Mouse (Mus musculus) limb, embryonic 11.5 days (tissue): ENCODE results near the gene Ociad1. TPM values are rescaled to one million over a fixed set of nuclear protein-coding genes. Genes with fewer than 3 reads are reported as not detected.

Experiments used
- ATAC-seq: fragments of 200-750 bp; cut with Nextera tagmentation; 2 replicates; pipeline ENCODE4 v1.8.0; 2017; ENCODE audit warnings: low read depth; ENCODE audit not compliant: insufficient number of reproducible peaks, low FRiP score, low TSS enrichment
- DNase-seq: peaks from one replicate; pipeline ENCODE4 v3.0.0-alpha.2; 2015; ENCODE audit warnings: low spot score
- H3K27ac ChIP-seq: fragments of 300-500 bp; sonication (generic); replicated peaks from 2 replicates; pipeline ENCODE4 v1.5.1; 2014; ENCODE audit warnings: low read depth, mild to moderate bottlenecking, low read length
- H3K27me3 ChIP-seq: fragments of 300-500 bp; sonication (generic); 2 replicates; pipeline ENCODE4 v1.6.1; 2014; ENCODE audit warnings: mild to moderate bottlenecking, low read length, mixed read lengths; ENCODE audit not compliant: control insufficient read depth, insufficient read depth
- H3K36me3 ChIP-seq: fragments of 300-500 bp; sonication (generic); 2 replicates; pipeline ENCODE4 v1.6.1; 2014; ENCODE audit warnings: mild to moderate bottlenecking, low read length, moderate library complexity, mixed read lengths; ENCODE audit not compliant: control insufficient read depth, insufficient read depth
- H3K4me1 ChIP-seq: fragments of 300-500 bp; sonication (generic); 2 replicates; pipeline ENCODE4 v1.6.1; 2014; ENCODE audit warnings: low read length, mixed read lengths; ENCODE audit not compliant: control insufficient read depth, insufficient read depth
- H3K4me2 ChIP-seq: fragments of 300-500 bp; sonication (generic); 2 replicates; pipeline ENCODE4 v1.6.1; 2014; ENCODE audit warnings: low read depth, mild to moderate bottlenecking, moderate library complexity; ENCODE audit not compliant: severe bottlenecking
- H3K4me3 ChIP-seq: fragments of 300-500 bp; sonication (generic); 2 replicates; pipeline ENCODE4 v1.5.1; 2014; ENCODE audit warnings: low read depth, low read length
- H3K9ac ChIP-seq: fragments of 300-500 bp; sonication (generic); 2 replicates; pipeline ENCODE4 v1.6.1; 2014; ENCODE audit warnings: mild to moderate bottlenecking, low read length
- H3K9me3 ChIP-seq: fragments of 300-500 bp; sonication (generic); 2 replicates; pipeline ENCODE4 v1.6.1; 2016; ENCODE audit warnings: low read length; ENCODE audit not compliant: control insufficient read depth
- WGBS: fragments of 180-500 bp; shearing (Covaris S2); extraction: QIAGEN DNeasy Blood & Tissue Kit; methylation state at CpG from one replicate; pipeline ENCODE4 v1.1.7; 2014; 5-methylcytosine and 5-hydroxymethylcytosine counted together
- polyA plus RNA-seq: library from polyadenylated mRNA; unstranded; fragments of >200 nt; fragmentation: Nextera tagmentation; extraction: Ambion mirVana; gene quantifications from 2 replicates; pipeline ENCODE4 v1.2.1, GENCODE M21; 2014

Gene Ociad1
- polyA plus RNA-seq, result 142 and 144 TPM in 2 replicates

DNA sequence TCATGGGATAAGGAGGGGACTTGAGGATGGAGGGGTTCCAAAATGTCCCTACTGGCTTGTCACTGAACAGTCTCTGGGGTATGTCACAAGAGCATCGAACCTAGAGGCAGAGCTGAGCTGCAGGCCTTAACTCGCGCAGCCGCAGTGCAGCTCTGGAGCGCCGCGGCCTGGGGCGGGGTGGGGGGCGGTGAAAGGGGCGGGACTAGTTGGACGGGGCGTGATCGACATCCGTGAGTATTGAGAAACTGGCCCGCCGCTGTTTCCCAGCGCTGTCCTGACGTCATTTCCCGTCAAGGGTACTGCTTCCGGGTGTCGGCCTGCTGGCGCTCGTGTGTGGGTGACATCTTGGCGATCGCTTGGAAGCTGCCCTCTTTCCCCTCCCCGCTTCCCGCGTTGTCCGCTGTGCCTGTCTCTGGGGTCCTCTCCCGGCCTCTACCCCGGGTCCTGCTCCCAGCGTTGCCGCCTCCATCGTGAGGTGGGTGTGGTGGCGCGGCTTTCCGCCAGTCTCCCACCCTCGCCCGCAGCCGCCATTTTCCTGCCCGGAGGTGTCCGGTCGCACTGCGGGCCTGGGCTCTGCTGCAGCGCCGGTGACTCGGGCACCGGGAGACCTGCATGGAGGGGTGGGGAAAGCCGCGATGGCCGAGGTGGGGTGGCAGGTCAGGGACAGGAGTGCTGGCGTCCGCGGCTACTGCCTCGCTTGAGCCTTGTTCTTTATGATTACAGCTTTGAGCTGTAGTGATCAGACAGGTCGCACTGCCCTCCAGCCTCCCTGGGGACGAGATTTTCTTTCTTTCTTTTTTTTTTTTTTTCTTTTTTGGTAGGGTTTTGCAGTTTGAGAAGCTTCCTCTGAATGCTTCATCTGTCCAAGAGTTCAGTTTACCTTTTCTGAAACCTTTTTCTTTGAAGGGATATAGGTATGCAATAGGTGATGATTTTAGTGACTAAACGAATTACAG lies at the start of gene Ociad1:
Ociad1 (plus strand) TSS at position 283 of the 956 bp plus-strand sequence.
- under 1% methylated on average over 58 of the region's 58 CpGs for WGBS
- DNase-seq (peak; percentile 98), ATAC-seq (peak; percentile 98)
- H3K9me3 ChIP-seq, result no peaks in the 10 kb centered on the region
- H3K27me3 ChIP-seq, result no peaks in the 10 kb centered on the region
- H3K4me2 ChIP-seq, result peak within 1 kb of the TSS; percentile 72
- H3K4me3 ChIP-seq, result peak within 1 kb of the TSS; percentile 89
- H3K9ac ChIP-seq, result peak within 1 kb of the TSS; percentile 90
- H3K36me3 ChIP-seq, result peaks cover 2% of the 10 kb centered on the region; the same call in 1 of the 2 replicates
- peak within 1 kb of the TSS; percentile 84 for H3K27ac ChIP-seq
- H3K4me1 ChIP-seq, result no peaks in the 10 kb centered on the region

DNA sequence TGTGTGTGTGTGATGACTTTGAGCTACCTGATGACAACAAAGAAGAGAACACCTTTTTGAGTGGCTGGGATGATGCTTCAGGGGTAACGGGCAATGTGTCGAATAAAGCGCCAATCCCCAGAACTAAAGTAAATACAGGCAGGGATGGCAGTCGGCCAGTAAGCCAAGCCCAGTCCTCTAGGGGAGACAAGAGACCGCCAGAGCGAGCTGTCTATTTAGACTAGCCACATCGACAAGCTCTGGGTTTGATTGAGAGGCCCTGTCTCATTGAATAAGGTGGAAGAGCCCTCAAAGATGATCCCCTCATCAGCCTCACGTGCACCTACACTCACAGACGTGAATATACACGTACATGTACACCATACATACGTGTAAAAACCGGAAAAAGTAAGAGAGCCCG lies 48.2 kb upstream of the Ociad1 start:
- no peaks in the 10 kb centered on the region for H3K4me1 ChIP-seq
- H3K4me2 ChIP-seq, result no peak overlapping the region
- no peaks in the 10 kb centered on the region for H3K36me3 ChIP-seq
- H3K9me3 ChIP-seq, result no peaks in the 10 kb centered on the region
- DNase-seq, result no peak
- H3K27me3 ChIP-seq, result no peaks in the 10 kb centered on the region
- H3K27ac ChIP-seq, result no peak overlapping the region
- no peak for ATAC-seq
- no peak overlapping the region for H3K9ac ChIP-seq
- no peak overlapping the region for H3K4me3 ChIP-seq
- WGBS, result 87% methylated on average over 13 of the region's 13 CpGs

DNA sequence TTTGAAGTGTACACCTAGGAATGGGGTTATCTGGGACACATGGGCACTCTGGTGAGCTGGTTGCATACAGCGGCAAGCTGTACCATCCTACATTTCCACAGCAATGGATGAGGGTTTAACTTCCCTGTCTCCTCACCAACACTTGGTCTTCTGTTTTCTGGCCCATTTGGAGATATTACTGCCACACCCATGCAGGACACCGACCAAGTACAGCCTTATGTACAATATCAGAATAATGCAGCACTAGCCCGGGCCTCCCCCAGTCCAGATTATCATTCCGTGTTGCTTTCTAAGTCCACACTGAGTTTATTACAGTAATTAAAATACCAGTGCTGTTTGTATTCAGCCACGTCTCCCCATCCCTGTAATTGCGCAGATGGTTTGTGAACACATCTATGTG lies 46.2 kb upstream of the Ociad1 start:
- DNase-seq, result no peak
- H3K4me1 ChIP-seq, result no peaks in the 10 kb centered on the region
- 75% methylated on average over 6 of the region's 6 CpGs for WGBS
- no peak overlapping the region for H3K4me2 ChIP-seq
- H3K4me3 ChIP-seq, result no peak overlapping the region
- H3K27ac ChIP-seq, result no peak overlapping the region
- no peak overlapping the region for H3K9ac ChIP-seq
- H3K9me3 ChIP-seq, result no peaks in the 10 kb centered on the region
- ATAC-seq, result no peak
- H3K27me3 ChIP-seq, result no peaks in the 10 kb centered on the region
- H3K36me3 ChIP-seq, result no peaks in the 10 kb centered on the region

DNA sequence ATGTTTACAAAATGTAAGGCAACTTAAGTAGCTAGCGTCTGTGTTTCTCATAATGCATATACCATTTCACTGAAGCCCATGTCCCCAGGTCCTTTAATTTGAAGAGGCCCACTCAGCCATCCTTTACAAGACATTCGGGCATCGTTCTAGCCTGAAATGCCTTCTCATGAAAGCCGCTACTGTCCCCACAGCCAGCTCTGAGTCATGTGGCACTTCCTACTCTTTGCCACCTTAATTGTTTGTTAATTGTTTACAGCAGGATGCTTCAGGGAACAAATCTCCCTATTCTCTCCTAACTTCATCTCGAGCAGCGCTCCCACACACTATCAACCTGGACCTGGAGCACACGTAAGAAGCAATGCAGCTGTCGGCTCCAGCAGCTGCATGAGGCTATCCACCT lies 44.4 kb upstream of the Ociad1 start:
- WGBS, result 76% methylated on average over 8 of the region's 8 CpGs

GRCm38 (mm10) chr5:73249341-73249740 lies 43.2 kb upstream of the Ociad1 start:
- no peak for DNase-seq
- Histone ChIP-seq H3K4me2 (no peak overlapping the region), H3K27me3 (no peaks in the 10 kb centered on the region), H3K9ac (no peak overlapping the region), H3K4me1 (no peaks in the 10 kb centered on the region), H3K4me3 (no peak overlapping the region), H3K9me3 (no peaks in the 10 kb centered on the region), H3K27ac (no peak overlapping the region), H3K36me3 (no peaks in the 10 kb centered on the region)
- 96% methylated on average over 4 of the region's 4 CpGs for WGBS
- no peak for ATAC-seq

More for the DNA sequence above, 44.4 kb upstream of the Ociad1 start:
- H3K4me3 ChIP-seq, result no peak overlapping the region
- no peaks in the 10 kb centered on the region for H3K4me1 ChIP-seq
- H3K27me3 ChIP-seq, result no peaks in the 10 kb centered on the region
- no peaks in the 10 kb centered on the region for H3K9me3 ChIP-seq
- DNase-seq, result no peak
- H3K9ac ChIP-seq, result no peak overlapping the region
- H3K27ac ChIP-seq, result no peak overlapping the region
- no peak overlapping the region for H3K4me2 ChIP-seq
- no peak for ATAC-seq
- H3K36me3 ChIP-seq, result no peaks in the 10 kb centered on the region

- no peak for ATAC-seq
- no peak overlapping the region for H3K4me2 ChIP-seq
Measured at GRCm38 (mm10) chr5:73252739-73253138, 39.8 kb upstream of the Ociad1 start.

DNA sequence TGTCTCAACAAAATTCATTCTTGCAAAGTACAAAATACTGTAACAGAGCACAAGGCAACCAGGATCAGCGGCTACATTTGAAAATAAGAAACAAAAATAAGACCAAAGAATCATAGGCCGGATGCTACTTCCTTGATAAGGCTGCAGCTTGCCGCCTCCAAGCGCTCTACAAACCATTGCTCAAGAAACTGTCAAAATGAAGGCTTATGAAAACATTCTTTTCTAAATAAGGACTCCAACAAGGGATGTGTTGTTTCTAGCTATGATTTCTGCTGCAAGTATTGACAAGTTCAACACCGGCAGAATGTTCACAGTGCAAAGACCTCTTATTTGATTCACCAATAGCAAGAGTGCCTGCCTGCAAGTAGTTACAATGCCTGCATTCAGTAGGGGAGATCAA lies 37.9 kb upstream of the Ociad1 start:
- H3K36me3 ChIP-seq, result no peaks in the 10 kb centered on the region
- WGBS, result 62% methylated on average over 5 of the region's 5 CpGs
- H3K27ac ChIP-seq, result no peak overlapping the region
- H3K4me2 ChIP-seq, result peak overlapping the region; percentile 77
- H3K4me1 ChIP-seq, result peaks cover 3% of the 10 kb centered on the region; the same call in 1 of the 2 replicates
- DNase-seq (no peak), ATAC-seq (no peak)
- H3K9me3 ChIP-seq, result no peaks in the 10 kb centered on the region
- no peaks in the 10 kb centered on the region for H3K27me3 ChIP-seq
- H3K4me3 ChIP-seq, result peak overlapping the region; percentile 80
- peak overlapping the region; percentile 79 for H3K9ac ChIP-seq

More at GRCm38 (mm10) chr5:73252739-73253138, 39.8 kb upstream of the Ociad1 start:
- Histone ChIP-seq H3K4me3 (no peak overlapping the region), H3K4me1 (peaks cover 3% of the 10 kb centered on the region; the same call in 1 of the 2 replicates), H3K36me3 (no peaks in the 10 kb centered on the region), H3K9ac (no peak overlapping the region), H3K27me3 (no peaks in the 10 kb centered on the region), H3K9me3 (no peaks in the 10 kb centered on the region), H3K27ac (no peak overlapping the region)
- no peak for DNase-seq

GRCm38 (mm10) chr5:73255321-73256251 lies 37.0 kb upstream of the Ociad1 start:
- peaks cover 3% of the 10 kb centered on the region; the same call in 1 of the 2 replicates for H3K4me1 ChIP-seq
- H3K9me3 ChIP-seq, result no peaks in the 10 kb centered on the region
- H3K36me3 ChIP-seq, result no peaks in the 10 kb centered on the region
- H3K4me2 ChIP-seq, result peak overlapping the region; percentile 77
- no peaks in the 10 kb centered on the region for H3K27me3 ChIP-seq
- ATAC-seq, result peak; percentile 28
- peak overlapping the region; percentile 80 for H3K4me3 ChIP-seq
- peak overlapping the region; percentile 84 for H3K27ac ChIP-seq
- under 1% methylated on average over 121 of the region's 129 CpGs for WGBS
- DNase-seq, result peak; percentile 69
- peak overlapping the region; percentile 79 for H3K9ac ChIP-seq
